Mouse (Mus musculus): ENCODE measurements at regions not wholly inside any gene's neighbourhood (a gene's known extent, or its start where the extent isn't known, plus 50 kb on each side); places are given as distances from the start of the nearest gene placed in this dataset.

- H3K27ac ChIP-seq (ENCODE audit: insufficient read depth, low read depth, low read length), result no peak overlapping the region
- TF ChIP-seq CTCF (conservative IDR thresholded peaks at IDR 0.05; ENCODE audit: insufficient read depth, insufficient read length, low read depth, low read length), result no peak
- no peak for TF ChIP-seq POLR2A (IDR thresholded peaks at IDR 0.05; ENCODE audit: low read depth, low read length)
- 76% methylated on average over 2 of the region's 2 CpGs for WGBS
- DNase-seq, result no peak
- H3K36me3 ChIP-seq (ENCODE audit: control insufficient read depth, insufficient read depth, low read length), result no peaks in the 10 kb centered on the region
- H3K27me3 ChIP-seq (replicated peaks; ENCODE audit: control insufficient read depth, insufficient read depth, low read length), result no peaks in the 10 kb centered on the region
- no peak overlapping the region for H3K4me3 ChIP-seq (ENCODE audit: insufficient read depth, low read depth, low read length)
- no peaks in the 10 kb centered on the region for H3K4me1 ChIP-seq (ENCODE audit: control insufficient read depth, insufficient read depth, low read length)
Observed at GRCm38 (mm10) chr16:12681474-12681873, 428.0 kb upstream of the Ercc4 start.

DNA sequence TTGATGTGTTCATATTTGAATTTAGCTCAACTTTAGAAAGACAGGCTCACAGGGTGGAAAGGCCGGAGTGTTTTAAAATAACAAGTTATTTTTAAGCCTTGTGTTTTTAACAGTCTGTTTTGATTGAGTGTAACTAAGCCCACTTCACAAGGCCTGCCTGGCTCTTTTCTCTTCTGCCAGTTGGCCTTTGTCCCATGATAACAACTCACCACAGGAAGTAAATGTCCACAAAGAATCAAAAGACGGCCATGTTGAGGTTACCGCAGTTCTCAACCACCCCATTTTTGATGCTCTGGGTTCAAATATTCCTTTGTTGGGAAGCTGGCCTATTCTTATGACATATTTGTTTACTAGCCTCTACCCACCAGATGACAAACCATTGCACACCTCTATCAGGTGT lies 423.7 kb upstream of the Ercc4 start:
- no peak for TF ChIP-seq POLR2A (IDR thresholded peaks at IDR 0.05; ENCODE audit: low read depth, low read length)
- no peak for TF ChIP-seq CTCF (conservative IDR thresholded peaks at IDR 0.05; ENCODE audit: insufficient read depth, insufficient read length, low read depth, low read length)
- Histone ChIP-seq H3K27me3 (replicated peaks; ENCODE audit: control insufficient read depth, insufficient read depth, low read length) (no peaks in the 10 kb centered on the region), H3K4me3 (ENCODE audit: insufficient read depth, low read depth, low read length) (no peak overlapping the region), H3K4me1 (ENCODE audit: control insufficient read depth, insufficient read depth, low read length) (no peaks in the 10 kb centered on the region), H3K36me3 (ENCODE audit: control insufficient read depth, insufficient read depth, low read length) (no peaks in the 10 kb centered on the region), H3K27ac (ENCODE audit: insufficient read depth, low read depth, low read length) (no peak overlapping the region)
- DNase-seq, result no peak
- WGBS, result 71% methylated on average over 3 of the region's 3 CpGs

GRCm38 (mm10) chr16:12691776-12692175 lies 417.7 kb upstream of the Ercc4 start:
- WGBS, result 38% methylated on average over 3 of the region's 3 CpGs
- no peaks in the 10 kb centered on the region for H3K36me3 ChIP-seq (ENCODE audit: control insufficient read depth, insufficient read depth, low read length)
- H3K4me3 ChIP-seq (ENCODE audit: insufficient read depth, low read depth, low read length), result no peak overlapping the region
- DNase-seq, result no peak
- H3K27ac ChIP-seq (ENCODE audit: insufficient read depth, low read depth, low read length), result no peak overlapping the region
- TF ChIP-seq POLR2A (IDR thresholded peaks at IDR 0.05; ENCODE audit: low read depth, low read length), result no peak
- no peak for TF ChIP-seq CTCF (conservative IDR thresholded peaks at IDR 0.05; ENCODE audit: insufficient read depth, insufficient read length, low read depth, low read length)
- no peaks in the 10 kb centered on the region for H3K4me1 ChIP-seq (ENCODE audit: control insufficient read depth, insufficient read depth, low read length)
- H3K27me3 ChIP-seq (replicated peaks; ENCODE audit: control insufficient read depth, insufficient read depth, low read length), result no peaks in the 10 kb centered on the region

- TF ChIP-seq POLR2A (IDR thresholded peaks at IDR 0.05; ENCODE audit: low read depth, low read length) (no peak), CTCF (conservative IDR thresholded peaks at IDR 0.05; ENCODE audit: insufficient read depth, insufficient read length, low read depth, low read length) (no peak)
- no peaks in the 10 kb centered on the region for H3K27me3 ChIP-seq (replicated peaks; ENCODE audit: control insufficient read depth, insufficient read depth, low read length)
- WGBS, result 51% methylated on average over 5 of the region's 5 CpGs
- DNase-seq, result no peak
- no peak overlapping the region for H3K4me3 ChIP-seq (ENCODE audit: insufficient read depth, low read depth, low read length)
- no peaks in the 10 kb centered on the region for H3K36me3 ChIP-seq (ENCODE audit: control insufficient read depth, insufficient read depth, low read length)
- no peaks in the 10 kb centered on the region for H3K4me1 ChIP-seq (ENCODE audit: control insufficient read depth, insufficient read depth, low read length)
- no peak overlapping the region for H3K27ac ChIP-seq (ENCODE audit: insufficient read depth, low read depth, low read length)
Observed at GRCm38 (mm10) chr16:12692739-12693292, 416.7 kb upstream of the Ercc4 start.

GRCm38 (mm10) chr16:12693346-12693745 lies 416.1 kb upstream of the Ercc4 start:
- H3K36me3 ChIP-seq (ENCODE audit: control insufficient read depth, insufficient read depth, low read length), result no peaks in the 10 kb centered on the region
- H3K4me1 ChIP-seq (ENCODE audit: control insufficient read depth, insufficient read depth, low read length), result no peaks in the 10 kb centered on the region
- H3K27me3 ChIP-seq (replicated peaks; ENCODE audit: control insufficient read depth, insufficient read depth, low read length), result no peaks in the 10 kb centered on the region
- no peak overlapping the region for H3K27ac ChIP-seq (ENCODE audit: insufficient read depth, low read depth, low read length)
- WGBS, result 64% methylated on average over 7 of the region's 7 CpGs
- DNase-seq, result no peak
- H3K4me3 ChIP-seq (ENCODE audit: insufficient read depth, low read depth, low read length), result no peak overlapping the region
- TF ChIP-seq CTCF (conservative IDR thresholded peaks at IDR 0.05; ENCODE audit: insufficient read depth, insufficient read length, low read depth, low read length) (no peak), POLR2A (IDR thresholded peaks at IDR 0.05; ENCODE audit: low read depth, low read length) (no peak)

GRCm38 (mm10) chr16:12694646-12695045 lies 414.8 kb upstream of the Ercc4 start:
- TF ChIP-seq POLR2A (IDR thresholded peaks at IDR 0.05; ENCODE audit: low read depth, low read length) (no peak), CTCF (conservative IDR thresholded peaks at IDR 0.05; ENCODE audit: insufficient read depth, insufficient read length, low read depth, low read length) (no peak)
- Histone ChIP-seq H3K36me3 (ENCODE audit: control insufficient read depth, insufficient read depth, low read length) (no peaks in the 10 kb centered on the region), H3K4me1 (ENCODE audit: control insufficient read depth, insufficient read depth, low read length) (no peaks in the 10 kb centered on the region), H3K27me3 (replicated peaks; ENCODE audit: control insufficient read depth, insufficient read depth, low read length) (no peaks in the 10 kb centered on the region), H3K4me3 (ENCODE audit: insufficient read depth, low read depth, low read length) (no peak overlapping the region), H3K27ac (ENCODE audit: insufficient read depth, low read depth, low read length) (no peak overlapping the region)
- 83% methylated on average over 3 of the region's 3 CpGs for WGBS
- no peak for DNase-seq

- H3K4me3 ChIP-seq (ENCODE audit: insufficient read depth, low read depth, low read length), result no peak overlapping the region
- TF ChIP-seq CTCF (conservative IDR thresholded peaks at IDR 0.05; ENCODE audit: insufficient read depth, insufficient read length, low read depth, low read length) (no peak), POLR2A (IDR thresholded peaks at IDR 0.05; ENCODE audit: low read depth, low read length) (no peak)
- H3K27me3 ChIP-seq (replicated peaks; ENCODE audit: control insufficient read depth, insufficient read depth, low read length), result no peaks in the 10 kb centered on the region
- 90% methylated on average over 10 of the region's 10 CpGs for WGBS
- no peak for DNase-seq
- H3K4me1 ChIP-seq (ENCODE audit: control insufficient read depth, insufficient read depth, low read length), result no peaks in the 10 kb centered on the region
- H3K27ac ChIP-seq (ENCODE audit: insufficient read depth, low read depth, low read length), result no peak overlapping the region
- no peaks in the 10 kb centered on the region for H3K36me3 ChIP-seq (ENCODE audit: control insufficient read depth, insufficient read depth, low read length)
Observed at GRCm38 (mm10) chr16:12696939-12697621, 412.4 kb upstream of the Ercc4 start.
